Mouse (Mus musculus) yolk sac, embryonic 10.5 days (tissue): ENCODE data around the gene Klf3.

Experiments
- DNase-seq: peaks from one replicate; pipeline ENCODE4 v3.0.0-alpha.2; 2017; ENCODE audit warnings: low spot score

Klf3 gene

GRCm38 (mm10) chr5:64809864-64810263 is 6.7 kb downstream of the Klf3 start:
- DNase-seq: no peak

- peak; percentile 69 for DNase-seq
Measured at GRCm38 (mm10) chr5:64810860-64811499, 7.8 kb downstream of the Klf3 start.

GRCm38 (mm10) chr5:64811500-64812123 is 8.4 kb downstream of the Klf3 start:
- peak; percentile 72 for DNase-seq

GRCm38 (mm10) chr5:64812124-64812982 is 9.2 kb downstream of the Klf3 start:
- peak; percentile 57 for DNase-seq

GRCm38 (mm10) chr5:64812983-64813304 is 9.8 kb downstream of the Klf3 start:
- DNase-seq: no peak

- peak; percentile 70 for DNase-seq
Measured at GRCm38 (mm10) chr5:64813361-64813760, 10.2 kb downstream of the Klf3 start.

- DNase-seq: no peak
Measured at GRCm38 (mm10) chr5:64814416-64814815, 11.2 kb downstream of the Klf3 start.

- DNase-seq: no peak
Measured at GRCm38 (mm10) chr5:64815631-64816030, 12.4 kb downstream of the Klf3 start.

GRCm38 (mm10) chr5:64816290-64816973 is 13.2 kb downstream of the Klf3 start:
- DNase-seq: no peak

GRCm38 (mm10) chr5:64816974-64817296 is 13.7 kb downstream of the Klf3 start:
- DNase-seq: no peak

- no peak for DNase-seq
Measured at GRCm38 (mm10) chr5:64819390-64819789, 16.2 kb downstream of the Klf3 start.

- DNase-seq: no peak
Measured at GRCm38 (mm10) chr5:64820138-64820537, 16.9 kb downstream of the Klf3 start.

GRCm38 (mm10) chr5:64821294-64821693 is 18.1 kb downstream of the Klf3 start:
- DNase-seq: no peak

- DNase-seq: no peak
Measured at GRCm38 (mm10) chr5:64821964-64822363, 18.8 kb downstream of the Klf3 start.

- DNase-seq: no peak
Measured at GRCm38 (mm10) chr5:64823431-64823830, 20.2 kb downstream of the Klf3 start.

GRCm38 (mm10) chr5:64824765-64825164 is 21.6 kb downstream of the Klf3 start:
- no peak for DNase-seq

- no peak for DNase-seq
Measured at GRCm38 (mm10) chr5:64825496-64825895, 22.3 kb downstream of the Klf3 start.

- no peak for DNase-seq
Measured at GRCm38 (mm10) chr5:64827151-64827550, 24.0 kb downstream of the Klf3 start.

GRCm38 (mm10) chr5:64828314-64828713 is 25.1 kb downstream of the Klf3 start:
- no peak for DNase-seq

- DNase-seq: no peak
Measured at GRCm38 (mm10) chr5:64829606-64830005, 26.4 kb downstream of the Klf3 start.

GRCm38 (mm10) chr5:64830773-64831172 is 27.6 kb downstream of the Klf3 start:
- DNase-seq: no peak

GRCm38 (mm10) chr5:64833410-64833809 is 30.2 kb downstream of the Klf3 start:
- no peak for DNase-seq

GRCm38 (mm10) chr5:64834213-64834612 is 31.0 kb downstream of the Klf3 start:
- DNase-seq: no peak
